Mouse (Mus musculus) gonadal fat pad, adult 2 months (tissue): ENCODE data around the gene Nrl. TPM values are rescaled to one million over a fixed set of nuclear protein-coding genes. Genes with fewer than 3 reads are reported as not detected.

Experiments
- DNase-seq: peaks from one replicate; pipeline ENCODE4 v3.0.0-alpha.2; 2012; ENCODE audit warnings: low read depth
- polyA plus RNA-seq: library from polyadenylated mRNA; depleted of rRNA; stranded (reverse); fragments of >200 nt; gene quantifications from 2 replicates; pipeline ENCODE4 v1.2.3, GENCODE M21; 2012

Gene Nrl
- polyA plus RNA-seq, 1 experiment, result not detected

DNA sequence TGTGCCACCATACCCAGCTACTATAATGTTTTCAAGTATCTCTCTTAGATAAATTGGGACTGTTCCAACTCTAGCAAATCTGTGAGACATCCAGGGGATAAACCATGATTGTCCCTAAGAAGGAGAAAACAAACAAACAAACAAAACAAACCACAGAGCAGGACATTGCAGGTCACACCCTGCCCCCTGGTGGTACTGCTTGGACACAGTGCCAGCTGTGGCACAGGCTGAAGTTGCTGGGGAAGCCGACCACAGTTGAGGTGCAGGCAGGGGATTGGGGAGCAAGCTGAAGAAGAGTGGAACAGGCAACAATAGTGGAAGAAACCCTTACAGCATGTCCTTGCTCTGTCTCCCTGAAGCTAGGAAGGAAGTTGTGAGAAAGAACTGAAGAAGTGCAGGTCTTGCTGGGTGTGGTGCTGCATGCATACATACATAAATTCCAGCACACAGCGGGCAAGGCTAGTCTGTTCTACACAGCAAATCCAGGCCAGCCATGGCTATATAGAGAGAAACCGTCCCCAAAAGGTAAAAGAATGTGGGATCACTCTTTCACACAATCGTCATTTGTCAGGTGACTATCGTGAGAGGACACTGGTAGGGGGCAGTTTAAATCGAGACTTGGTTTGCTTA lies 11.4 kb upstream of the Nrl start:
- DNase-seq, result no peak

DNA sequence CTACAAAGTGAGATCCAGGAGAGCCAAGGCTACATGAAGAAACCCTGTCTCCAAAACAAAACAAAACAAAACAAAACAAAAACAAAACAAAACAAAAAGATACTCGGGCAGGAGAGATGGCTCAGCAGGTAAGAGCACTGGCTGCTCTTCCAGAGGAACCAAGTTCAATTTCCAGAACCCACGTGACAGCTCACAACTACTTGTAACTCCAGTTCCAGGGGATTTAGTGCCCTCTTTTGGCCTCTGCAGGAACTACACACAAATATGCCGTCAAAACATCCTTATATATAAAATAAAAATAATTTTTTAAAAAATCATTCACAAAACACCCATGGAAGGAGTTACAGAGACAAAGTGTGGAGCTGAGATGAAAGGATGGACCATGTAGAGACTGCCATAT lies 3.2 kb upstream of the Nrl start:
- no peak for DNase-seq

DNA sequence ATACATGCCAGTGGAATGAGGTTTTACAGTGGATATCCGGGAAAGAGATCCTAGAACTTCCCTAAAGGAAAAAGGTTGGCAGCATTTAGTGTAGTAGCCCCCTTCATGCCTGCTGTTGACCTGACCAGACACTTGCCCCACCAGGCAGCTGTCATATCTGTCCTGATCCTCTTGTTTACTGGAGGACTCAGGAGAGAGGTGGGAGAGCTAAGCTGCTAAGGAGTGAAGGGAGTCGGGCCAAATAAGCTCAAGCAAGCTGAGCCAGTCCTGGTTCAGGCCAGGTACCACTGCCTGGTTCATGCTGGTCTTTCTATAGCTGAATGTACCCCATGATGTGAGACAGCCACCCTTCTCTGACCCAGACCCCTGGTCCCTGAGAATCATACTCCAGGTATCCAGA lies 1.9 kb upstream of the Nrl start:
- no peak for DNase-seq

DNA sequence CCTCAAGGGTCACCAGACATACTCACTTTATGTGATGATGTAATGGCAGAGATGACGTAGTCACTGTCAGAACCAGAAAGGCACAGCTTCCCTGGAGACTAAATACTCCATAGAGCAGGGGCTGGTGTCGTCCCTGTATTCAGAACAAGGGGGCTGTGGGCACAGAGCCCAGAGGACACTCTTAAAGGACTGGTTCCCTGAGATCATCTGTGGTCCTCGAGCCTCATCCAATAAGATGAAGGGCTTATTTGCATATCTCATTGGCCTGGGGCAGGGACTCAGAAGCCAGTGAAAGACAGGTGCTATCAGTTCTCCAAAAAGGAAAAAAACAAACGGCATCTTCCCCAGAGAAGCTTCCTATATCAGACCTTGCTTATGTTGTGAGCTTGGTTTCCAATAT lies 719 bp downstream of the Nrl start:
- no peak for DNase-seq

DNA sequence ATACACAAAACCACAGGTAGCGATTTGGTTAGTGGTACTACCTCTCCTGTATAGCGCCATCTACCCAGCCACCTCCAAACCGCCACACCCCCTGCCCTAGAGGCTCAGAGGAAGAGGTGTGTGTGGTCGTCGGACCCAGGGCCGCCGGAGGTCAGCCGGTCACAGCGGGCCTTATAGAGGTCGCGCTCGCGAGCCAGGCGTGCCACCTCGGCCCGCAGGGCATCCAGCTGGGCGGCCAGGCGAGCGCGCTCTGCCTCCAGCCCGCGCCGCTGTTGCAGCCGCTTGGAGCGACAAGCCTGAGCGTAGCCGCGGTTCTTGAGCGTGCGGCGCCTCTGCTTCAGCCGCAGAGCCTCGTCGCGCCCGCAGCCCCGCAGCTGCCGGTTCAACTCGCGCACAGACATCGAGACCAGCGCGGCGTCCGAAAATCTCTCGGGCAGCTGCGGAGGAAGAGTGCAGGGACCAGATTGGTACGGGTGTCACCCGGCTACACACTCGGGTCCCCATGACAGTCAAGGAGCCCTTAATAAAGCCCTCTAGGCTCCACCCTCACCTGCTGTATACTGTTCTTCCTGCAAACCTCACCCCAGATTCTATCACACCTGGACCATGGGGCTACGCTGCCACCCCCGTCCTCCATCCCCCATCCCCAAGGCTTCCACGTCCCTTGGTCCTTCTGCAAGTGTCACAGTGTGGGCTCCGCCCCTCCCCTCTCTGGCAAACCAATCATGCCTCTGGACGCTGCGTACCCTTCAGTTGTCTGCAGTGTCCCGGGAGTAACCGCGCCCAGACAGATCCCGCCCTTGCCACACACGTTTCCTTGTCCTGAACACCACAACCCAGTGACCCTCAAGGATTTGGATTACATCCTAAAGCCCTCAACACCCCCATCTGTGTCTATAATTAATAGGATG lies 4.1 kb downstream of the Nrl start:
- DNase-seq, result no peak

DNA sequence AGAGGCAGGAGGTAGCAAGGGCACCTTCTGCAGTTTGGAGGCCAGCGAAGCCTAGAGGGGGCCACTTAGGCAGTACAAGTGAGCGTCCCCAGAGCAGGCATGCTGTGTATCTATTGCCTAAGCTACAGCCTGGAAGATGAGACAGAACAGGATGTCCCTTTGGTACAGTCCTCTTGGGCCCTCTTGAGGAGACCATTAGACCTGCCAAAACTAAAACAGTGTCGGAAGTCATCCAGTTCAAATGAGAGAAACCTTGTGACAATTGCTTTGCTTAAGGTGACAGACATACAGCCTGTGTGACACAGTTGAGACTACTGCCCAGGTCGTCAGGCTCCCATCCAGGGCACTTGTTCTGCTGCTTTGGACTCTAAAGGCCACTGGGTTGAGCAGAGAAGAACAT lies 5.2 kb downstream of the Nrl start:
- no peak for DNase-seq

DNA sequence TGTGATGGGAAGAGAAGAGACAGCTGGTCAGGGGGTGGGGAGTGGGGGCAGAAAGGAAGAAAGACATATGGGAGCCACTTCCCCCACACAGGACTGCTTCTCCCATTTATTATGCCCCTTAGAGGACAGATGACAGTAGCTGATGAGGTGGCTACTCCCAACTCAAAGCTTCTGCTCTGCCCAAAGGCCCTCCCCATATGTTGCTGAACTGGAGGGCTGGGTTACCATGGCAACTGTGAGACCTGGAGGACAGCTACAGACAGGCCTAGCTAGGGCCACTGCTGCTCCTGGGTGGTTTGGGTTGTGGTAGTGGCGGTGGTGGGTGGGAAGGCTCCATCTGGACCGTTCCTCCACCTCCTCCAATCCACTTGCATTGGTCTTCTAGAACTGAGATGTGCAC lies 5.9 kb downstream of the Nrl start:
- no peak for DNase-seq

DNA sequence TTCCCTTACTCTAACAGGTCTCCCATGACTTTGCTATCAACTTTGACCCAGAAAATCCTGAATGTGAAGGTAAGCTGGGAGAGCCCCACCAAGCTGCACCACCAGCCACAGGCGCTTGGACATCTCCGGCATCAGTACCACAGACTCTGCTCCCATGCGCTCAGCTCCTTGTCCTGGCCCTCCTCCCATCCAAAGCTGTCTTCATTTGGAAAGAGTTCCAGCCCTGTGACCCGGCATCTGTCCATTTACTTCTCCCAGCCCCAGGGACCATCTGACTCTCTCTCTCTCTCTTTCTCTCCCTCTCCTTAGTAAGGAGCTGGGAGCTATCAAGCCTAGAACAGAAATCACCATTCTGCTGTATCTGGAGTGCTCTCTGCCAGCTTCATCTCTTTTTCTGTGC lies 8.9 kb downstream of the Nrl start:
- DNase-seq, result no peak

DNA sequence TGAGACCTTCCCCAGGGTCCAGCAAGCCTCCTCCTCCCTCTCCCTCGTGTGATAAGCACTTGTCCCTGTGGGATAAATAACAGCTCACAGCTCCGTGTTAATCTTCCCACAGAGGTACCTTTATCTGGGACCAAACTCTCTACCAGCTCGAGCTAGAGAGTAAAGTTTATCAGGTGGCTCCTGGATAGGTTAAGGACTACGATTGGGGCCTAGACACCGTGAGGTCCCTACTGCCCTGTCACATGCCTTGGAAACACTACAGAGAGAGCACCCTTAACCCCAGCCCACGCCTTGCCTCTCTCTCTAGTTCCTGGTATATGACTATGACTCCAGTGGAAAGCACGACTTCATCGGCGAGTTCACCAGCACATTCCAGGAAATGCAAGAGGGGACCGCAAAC lies 10.9 kb downstream of the Nrl start:
- DNase-seq, result no peak

DNA sequence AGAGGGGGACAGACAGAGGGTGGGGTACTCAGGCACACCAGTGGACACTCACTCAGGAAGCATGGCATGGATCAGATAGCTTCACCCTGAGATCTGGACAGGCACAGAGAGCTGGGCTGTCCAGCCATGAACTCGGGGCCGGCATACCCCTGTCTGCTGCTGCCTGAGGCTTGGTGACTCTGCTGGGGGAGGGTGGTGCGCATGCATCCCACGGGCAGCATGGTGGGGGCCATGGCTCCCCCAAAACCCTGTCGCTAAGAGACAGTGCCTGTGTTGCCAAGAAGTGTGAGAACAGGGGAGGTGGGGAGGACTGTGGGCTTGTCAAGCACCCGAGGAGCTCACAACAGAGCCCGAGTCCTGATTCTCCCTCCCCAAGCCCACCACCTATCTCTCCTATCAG lies 13.7 kb downstream of the Nrl start:
- DNase-seq, result no peak

DNA sequence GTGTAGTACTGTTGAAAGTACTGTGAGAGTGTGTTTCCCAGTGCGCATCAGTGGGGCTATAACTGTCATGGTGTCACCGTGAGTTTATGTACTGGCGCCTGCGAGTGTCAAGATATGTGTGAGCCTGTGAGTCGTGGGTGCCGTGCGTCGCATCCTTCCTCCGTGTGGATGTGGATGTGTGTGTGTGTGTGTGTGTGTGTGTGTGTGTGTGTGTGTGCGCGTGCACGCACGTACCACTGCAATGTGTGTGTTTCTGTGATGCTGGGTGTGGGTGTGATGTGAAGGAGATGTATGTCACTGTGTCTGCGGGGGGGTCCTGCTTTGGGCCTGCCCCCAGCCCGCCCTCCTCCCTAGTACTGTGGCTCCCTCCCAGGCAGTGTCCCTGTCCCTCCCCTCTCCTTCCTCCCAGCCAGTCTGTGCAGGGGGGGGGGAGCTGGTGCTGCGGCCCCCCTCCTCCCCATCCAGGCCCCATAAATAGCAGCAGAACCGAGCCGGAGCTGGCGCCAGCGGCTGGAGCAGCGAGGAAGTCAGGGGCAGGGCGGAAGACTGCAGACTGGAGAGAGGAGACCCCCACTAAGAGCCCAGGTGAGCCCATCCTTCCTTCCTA lies 14.6 kb downstream of the Nrl start, which contains the start of gene Cpne6:
TSS of gene Cpne6 (plus strand) at position 321 of the 607 bp plus-strand sequence.
- no peak for DNase-seq

DNA sequence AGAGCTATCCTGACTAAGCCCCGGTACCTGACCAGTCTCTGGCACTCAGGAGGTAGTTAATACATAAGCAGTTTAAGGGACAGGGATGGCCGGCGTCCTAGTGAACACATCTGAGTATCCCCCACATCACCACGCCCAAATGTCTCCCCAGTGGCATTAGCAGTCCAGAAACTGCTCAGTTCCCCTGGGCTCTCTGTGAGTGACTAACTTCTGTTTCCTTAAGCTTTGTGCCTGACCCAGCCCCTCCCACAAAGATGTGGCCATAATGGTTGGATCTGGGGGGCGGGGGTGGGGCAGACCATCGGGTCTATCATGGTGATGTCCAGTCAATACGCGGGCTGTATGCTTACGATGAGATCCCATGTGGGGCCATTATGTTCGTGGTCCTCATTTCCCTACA lies 15.2 kb downstream of the Nrl start:
- no peak for DNase-seq

DNA sequence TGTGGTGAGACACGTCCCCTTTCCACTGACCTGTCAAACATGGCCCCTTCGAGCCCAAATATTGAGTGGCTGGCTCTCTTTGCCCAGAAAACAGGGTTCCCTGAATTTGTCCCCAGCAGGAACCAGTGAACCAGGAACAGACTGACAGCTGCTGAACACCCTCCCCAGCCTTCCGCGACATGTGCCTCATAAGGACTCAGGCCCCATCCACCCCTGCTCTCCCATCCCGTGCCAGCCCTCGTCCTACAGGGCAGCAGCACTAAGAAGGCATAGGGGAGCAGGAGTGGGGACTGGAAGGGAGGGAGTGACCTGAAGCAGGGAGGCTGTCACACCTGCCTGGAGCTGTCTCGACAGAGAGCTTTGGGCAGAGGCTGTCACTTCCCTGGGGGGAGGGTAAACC lies 17.0 kb downstream of the Nrl start:
- no peak for DNase-seq

DNA sequence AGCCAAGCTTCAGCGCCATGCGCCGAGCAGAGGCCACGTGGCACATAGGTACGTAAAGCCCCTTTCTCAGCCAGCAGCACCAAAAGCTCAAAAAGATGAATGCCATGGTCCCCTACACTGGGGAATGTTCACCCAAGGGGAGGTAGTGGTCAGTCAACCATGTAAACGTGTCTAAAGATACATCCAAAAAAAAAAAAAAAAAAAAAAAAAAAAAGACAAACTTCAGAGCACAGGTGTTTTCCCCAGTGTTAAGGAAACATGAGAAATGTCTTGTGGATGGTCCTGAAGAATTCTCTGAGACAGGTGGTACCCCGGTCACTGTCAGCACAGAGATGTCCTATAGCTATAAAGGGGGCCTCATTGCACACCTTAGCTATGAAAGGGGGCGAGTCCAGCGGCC lies 19.2 kb downstream of the Nrl start:
- DNase-seq, result no peak

DNA sequence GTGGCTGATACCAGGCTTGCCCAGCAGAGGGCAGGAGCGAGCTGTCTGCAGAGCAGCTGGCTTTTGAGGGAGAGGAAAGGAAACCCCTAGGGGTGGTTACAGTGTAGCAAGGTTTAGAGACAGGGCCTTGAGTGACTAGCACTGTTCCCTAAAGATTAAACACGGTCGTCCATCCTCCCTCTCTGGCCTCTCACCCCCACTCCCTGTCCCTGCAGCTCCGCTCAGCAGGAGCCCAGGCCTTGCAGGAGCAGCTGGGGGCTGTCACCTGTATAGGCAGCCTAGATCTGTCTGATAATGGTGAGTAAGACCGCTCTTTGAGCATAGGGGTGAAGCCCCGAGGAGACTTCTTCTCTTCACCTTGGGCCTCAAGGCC lies 27.3 kb downstream of the Nrl start:
- no peak for DNase-seq

DNA sequence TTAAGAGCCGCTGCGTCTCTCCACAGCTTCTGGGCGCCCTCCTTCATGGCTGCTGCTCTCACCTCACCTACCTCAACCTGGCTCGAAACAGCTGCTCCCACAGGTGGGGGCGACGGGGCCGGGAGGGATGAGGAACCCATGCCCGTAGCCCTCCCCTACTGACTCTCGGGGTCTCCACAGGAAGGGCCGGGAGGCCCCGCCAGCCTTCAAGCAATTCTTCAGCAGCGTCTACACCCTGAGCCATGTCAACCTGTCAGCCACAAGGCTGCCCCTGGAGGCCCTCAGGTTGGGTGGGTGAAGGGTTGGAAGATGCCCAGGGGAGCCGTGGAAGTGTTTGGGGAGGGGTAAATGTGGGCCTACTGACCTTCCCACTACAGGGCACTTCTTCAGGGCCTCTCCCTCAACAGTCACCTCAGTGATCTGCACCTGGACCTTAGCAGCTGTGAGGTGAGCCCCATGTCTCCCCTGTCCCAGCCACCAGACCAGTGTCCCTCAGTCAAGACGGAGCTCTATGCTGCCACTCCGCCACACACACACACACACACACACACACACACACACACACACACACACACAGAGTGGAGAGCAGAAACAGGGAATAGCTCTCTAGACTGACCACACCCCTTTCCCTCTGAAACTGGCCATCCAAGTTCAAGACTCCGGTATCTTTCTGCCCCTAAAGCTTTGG lies 27.9 kb downstream of the Nrl start:
- no peak for DNase-seq

DNA sequence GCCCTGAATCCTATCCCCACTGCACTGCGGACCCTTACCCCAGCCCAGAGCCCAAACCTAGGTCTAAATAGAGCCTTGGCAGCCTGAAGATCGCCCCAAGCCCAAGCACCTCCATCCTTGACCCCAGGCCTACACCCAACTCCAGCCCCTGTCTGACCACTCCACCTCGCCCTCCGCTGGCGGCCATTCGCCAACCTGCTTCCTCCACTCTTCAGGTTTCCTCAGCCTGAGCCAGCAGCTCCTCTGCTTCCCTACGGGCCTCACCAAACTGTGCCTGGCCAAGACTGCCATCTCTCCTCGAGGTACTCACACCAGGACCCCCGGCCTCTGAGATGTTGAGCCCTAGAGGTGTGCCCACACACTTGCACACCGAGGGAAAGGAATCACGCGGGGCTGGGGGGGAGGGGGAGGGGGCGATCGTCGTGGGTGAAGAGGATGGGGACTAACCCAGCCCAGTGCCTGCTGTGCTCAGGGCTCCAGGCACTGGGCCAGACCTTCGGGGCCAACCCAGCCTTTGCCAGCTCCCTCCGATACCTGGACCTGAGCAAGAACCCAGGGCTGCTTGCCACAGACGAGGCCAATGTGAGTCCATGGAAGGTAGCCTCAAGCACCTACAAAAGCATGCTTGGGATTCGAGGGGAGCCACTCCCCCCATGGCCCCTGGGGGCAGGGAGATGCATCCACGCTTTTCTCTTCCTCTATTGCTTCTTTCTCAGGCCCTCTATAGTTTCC lies 29.1 kb downstream of the Nrl start:
- DNase-seq, result no peak

DNA sequence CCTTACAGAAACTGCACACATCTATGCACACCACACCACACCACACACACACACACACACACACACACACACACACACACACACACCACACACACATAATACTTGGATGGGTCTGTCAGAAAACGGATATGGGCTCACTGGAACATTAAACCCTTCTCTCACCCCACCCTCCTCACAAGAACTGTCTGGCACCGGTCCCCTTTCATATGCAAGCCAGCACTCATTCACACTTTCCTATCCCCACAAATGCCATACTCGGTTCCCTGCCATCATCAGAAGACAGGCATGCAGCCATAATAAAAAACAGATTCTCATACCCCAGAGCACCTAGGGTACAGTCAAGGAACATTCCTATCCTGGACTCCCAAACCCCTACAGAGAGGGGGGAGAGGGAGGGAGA lies 32.7 kb downstream of the Nrl start:
- no peak for DNase-seq

DNA sequence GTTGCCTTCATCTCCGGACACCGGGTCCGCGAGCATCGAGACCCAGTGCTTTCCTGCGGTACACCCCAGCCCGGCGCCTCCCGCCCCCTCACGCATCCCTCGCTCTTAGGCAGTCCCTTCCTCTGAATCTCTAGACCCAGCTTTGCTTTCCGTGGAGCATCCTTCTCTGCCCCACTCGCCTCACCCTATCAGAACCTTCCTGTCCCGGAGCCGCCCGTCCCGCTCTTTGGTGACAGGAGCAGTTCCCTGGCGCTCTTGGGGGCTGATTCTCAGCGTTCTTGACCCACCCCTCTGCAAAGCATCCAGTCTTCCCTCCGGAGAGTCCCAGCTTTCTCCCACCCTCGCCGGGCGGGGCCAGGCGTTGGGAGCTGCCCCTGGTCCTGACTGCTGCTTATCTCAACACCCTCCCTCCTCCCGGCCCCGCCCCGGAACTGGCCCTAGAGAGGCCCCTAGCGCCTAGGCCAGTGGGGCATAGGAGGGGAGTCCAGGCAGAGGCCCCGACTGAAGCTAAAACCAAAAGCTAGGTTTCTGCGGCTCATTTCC lies 33.4 kb downstream of the Nrl start:
- no peak for DNase-seq

DNA sequence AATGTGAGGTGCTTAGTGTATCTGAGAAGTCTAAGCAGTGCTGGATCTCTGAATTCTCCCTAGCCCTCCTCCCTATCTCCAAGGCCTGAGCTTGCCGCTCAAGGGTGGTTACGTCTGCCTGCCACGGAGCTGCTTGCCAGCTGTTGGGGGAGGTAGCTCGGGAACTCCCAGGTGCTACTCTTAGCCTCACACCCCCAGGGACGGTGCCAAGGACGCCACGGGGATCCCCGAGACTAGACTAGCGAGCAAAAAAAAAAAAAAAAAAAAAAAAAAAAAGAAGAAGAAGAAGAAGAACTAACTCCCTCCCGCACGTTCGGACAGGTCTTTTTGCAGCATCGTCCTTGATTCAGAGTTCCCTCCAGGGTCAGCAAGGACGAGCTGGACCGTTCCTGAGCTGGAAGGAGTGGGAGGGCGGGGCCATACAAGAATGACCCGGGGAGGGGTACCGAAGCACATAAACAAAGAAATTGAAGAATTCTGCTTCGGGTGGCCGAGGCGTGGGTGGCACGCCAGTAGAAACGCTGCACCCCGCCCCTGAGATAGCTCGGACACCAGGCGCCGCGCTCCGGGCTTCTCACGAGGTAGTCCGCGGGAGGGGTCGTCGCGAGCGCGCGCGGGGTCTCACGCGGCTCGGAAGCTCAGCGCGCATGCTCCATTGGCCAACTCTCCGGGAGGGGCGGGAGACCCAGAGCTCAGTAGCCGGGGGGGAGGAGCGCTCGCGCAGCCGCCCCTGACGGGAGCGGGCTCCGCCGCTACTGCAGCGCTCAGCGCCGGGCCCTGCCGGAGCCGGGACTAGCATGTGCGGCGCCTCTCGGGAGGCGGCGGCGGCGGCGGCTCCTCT lies 34.2 kb downstream of the Nrl start, which contains the start of gene Carmil3:
TSS of gene Carmil3 (plus strand) at position 291 of the 841 bp plus-strand sequence.
- no peak for DNase-seq
